Mouse (Mus musculus): ENCODE measurements around the gene Nceh1.

Nceh1 gene

DNA sequence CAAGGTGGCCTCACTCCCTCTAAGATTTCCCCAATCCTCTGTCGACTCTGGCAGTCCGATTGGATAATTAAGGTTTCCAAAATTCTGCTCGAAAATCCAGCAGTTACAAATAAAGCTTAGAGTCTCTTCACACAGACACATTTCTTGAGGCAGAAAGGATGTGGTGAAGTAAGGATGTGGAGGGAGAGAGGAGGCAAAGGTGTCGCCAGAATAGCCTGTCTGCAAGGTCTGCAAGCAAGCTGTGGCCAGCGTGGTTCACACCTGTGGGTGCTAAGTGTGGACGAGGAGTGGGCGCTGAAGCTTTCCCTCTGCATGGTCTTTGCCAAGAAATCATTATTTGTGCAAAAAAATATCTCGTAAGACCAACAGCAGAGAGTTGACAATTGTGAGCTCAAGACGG lies 139.8 kb downstream of the Nceh1 start:
- DNase-seq (ENCODE audit: low spot score in 2 of 2): no peak

DNA sequence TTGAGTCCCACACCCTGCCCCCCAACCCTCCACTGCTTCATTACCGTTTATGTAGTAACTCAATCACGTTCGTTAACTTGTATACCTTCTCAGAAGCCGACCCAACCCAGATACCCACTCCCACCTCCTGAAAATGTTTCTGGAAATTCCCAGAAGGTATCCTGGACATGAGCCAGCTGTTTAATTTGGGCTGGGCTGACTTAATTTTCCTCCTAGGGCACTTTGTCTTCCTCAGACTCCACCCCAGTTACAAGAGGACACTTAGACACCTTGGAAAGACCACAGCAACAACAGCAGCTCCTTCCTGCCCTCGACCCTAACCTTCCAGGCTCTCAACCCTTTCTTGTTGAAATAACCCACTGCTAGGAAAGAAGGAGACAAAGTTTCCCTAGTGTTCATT lies 140.8 kb downstream of the Nceh1 start:
- DNase-seq (ENCODE audit: low spot score in 2 of 2): no peak

DNA sequence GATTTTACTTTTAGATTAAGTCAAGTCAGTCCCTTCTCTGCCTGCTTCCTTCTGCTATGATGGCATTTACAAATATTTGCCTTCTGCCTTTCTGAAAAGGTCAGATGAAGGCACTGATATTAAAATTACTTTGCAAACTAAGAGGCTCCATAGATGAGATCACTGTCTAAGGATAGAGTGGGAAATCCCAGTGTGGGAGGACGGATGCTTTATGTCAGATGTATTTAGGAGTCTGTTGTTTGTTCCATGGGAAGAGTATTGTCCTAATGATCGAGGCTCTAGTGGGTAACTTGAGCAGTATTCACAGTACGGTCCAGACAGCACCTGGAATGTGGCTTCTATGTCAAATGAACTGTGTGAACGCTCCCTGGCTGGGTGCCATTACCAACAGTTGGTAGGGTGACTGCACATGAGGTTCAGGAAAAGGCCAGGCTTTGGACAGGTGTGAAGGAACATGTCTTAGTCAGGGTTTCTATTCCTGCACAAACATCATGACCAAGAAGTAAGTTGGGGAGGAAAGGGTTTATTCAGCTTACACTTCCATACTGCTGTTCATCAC lies 143.9 kb downstream of the Nceh1 start:
- no peak for DNase-seq (ENCODE audit: low spot score in 2 of 2)

GRCm38 (mm10) chr3:27330706-27331105 lies 147.9 kb downstream of the Nceh1 start:
- no peak for DNase-seq (ENCODE audit: low spot score in 2 of 2)
